12 mouse cellular contexts compared by ENCODE assay signal in genomic region chr2:74736688-74737577, GRCm38 (mm10). TPM values are rescaled to one million over a fixed set of nuclear protein-coding genes. Genes with fewer than 3 reads are reported as not detected.
A peak's percentile ranks its signal among the peaks of the same experiment; 100 is the strongest.
DNase-seq lines count a peak whose midpoint lies in the region; ATAC-seq and TF ChIP-seq lines count a peak whose summit lies in the region.
"Had no signal": no experiment of that assay in that cellular context is flagged by ENCODE, and none has a peak within 500 bp of the region (broad histone marks: within the 10 kb centered on the region; RNA-seq: fewer than 3 reads in every experiment).

No protein-coding gene starts in this region.

- WGBS in kidney, embryonic 14.5 days = 28% methylated on average over 15 of the region's 15 CpGs
- 2% methylated on average over 15 of the region's 15 CpGs for WGBS in embryonic facial prominence, embryonic 13.5 days
- WGBS in hindbrain, postnatal 0 days = 3% methylated on average over 15 of the region's 15 CpGs
- 9% methylated on average over 15 of the region's 15 CpGs for WGBS in neural tube, embryonic 15.5 days

- no peak for TF ChIP-seq CTCF in hindbrain, postnatal 0 days (IDR thresholded peaks at IDR 0.05; ENCODE audit: low read depth)

- DNase-seq in kidney, postnatal 25 days = no peak
- peak; percentile 29 for DNase-seq in hindbrain, postnatal 0 days (ENCODE audit: low spot score)
- DNase-seq in gastrocnemius, adult 18-20 months (ENCODE audit: low spot score) = no peak
- DNase-seq in right cerebral cortex, postnatal 4 days = no peak
- DNase-seq: kidney, adult 18-20 months; lung, postnatal 14 days had no signal

- peaks cover 2% of the 10 kb centered on the region; the same call in 1 of the 2 replicates for H3K27me3 ChIP-seq in kidney, embryonic 14.5 days (ENCODE audit: control insufficient read depth, insufficient read depth, low read length)
- H3K27me3 ChIP-seq in embryonic facial prominence, embryonic 13.5 days = peaks cover 99% of the 10 kb centered on the region
- H3K27me3 ChIP-seq in hindbrain, postnatal 0 days (ENCODE audit: insufficient read depth, low read length) = peaks cover 54% of the 10 kb centered on the region
- H3K27me3 ChIP-seq in neural tube, embryonic 15.5 days (replicated peaks) = no peaks in the 10 kb centered on the region

- peak overlapping the region; percentile 95; the same call in 1 of the 2 replicates for H3K27ac ChIP-seq in kidney, embryonic 14.5 days (ENCODE audit: low read depth, low read length)
- H3K27ac ChIP-seq in embryonic facial prominence, embryonic 13.5 days = no peak overlapping the region
- H3K27ac ChIP-seq in hindbrain, postnatal 0 days = peak overlapping the region; percentile 84
- peak overlapping the region; percentile 91 for H3K27ac ChIP-seq in neural tube, embryonic 15.5 days (replicated peaks)
- H3K27ac ChIP-seq: embryonic facial prominence, embryonic 12.5 days had no signal

- H3K9me3 ChIP-seq in kidney, embryonic 14.5 days (ENCODE audit: control insufficient read depth, low read length) = no peaks in the 10 kb centered on the region
- H3K9me3 ChIP-seq in embryonic facial prominence, embryonic 13.5 days = no peaks in the 10 kb centered on the region
- H3K9me3 ChIP-seq in hindbrain, postnatal 0 days (ENCODE audit: low read length) = no peaks in the 10 kb centered on the region
- no peaks in the 10 kb centered on the region for H3K9me3 ChIP-seq in neural tube, embryonic 15.5 days (replicated peaks)
- H3K9me3 ChIP-seq: embryonic facial prominence, embryonic 12.5 days had no signal

- peak overlapping the region; percentile 67 for H3K9ac ChIP-seq in kidney, embryonic 14.5 days (ENCODE audit: low read depth, low read length)
- no peak overlapping the region for H3K9ac ChIP-seq in embryonic facial prominence, embryonic 13.5 days
- peak overlapping the region; percentile 53 for H3K9ac ChIP-seq in hindbrain, postnatal 0 days (replicated peaks; ENCODE audit: low read length)
- H3K9ac ChIP-seq in neural tube, embryonic 15.5 days (replicated peaks) = peak overlapping the region; percentile 46
- H3K9ac ChIP-seq: embryonic facial prominence, embryonic 12.5 days had no signal

- peak overlapping the region; percentile 74 for H3K4me2 ChIP-seq in kidney, embryonic 14.5 days (replicated peaks; ENCODE audit: low read depth, low read length)
- peak overlapping the region; percentile 46; the same call in 1 of the 2 replicates for H3K4me2 ChIP-seq in embryonic facial prominence, embryonic 13.5 days
- peak overlapping the region; percentile 49 for H3K4me2 ChIP-seq in hindbrain, postnatal 0 days (ENCODE audit: low read depth, low read length)
- H3K4me2 ChIP-seq in neural tube, embryonic 15.5 days = peak overlapping the region; percentile 58

- ATAC-seq in kidney, embryonic 14.5 days (ENCODE audit: low FRiP score, low TSS enrichment) = no peak
- no peak for ATAC-seq in embryonic facial prominence, embryonic 13.5 days (ENCODE audit: insufficient number of reproducible peaks, insufficient read depth, low FRiP score, low TSS enrichment, low read depth)
- ATAC-seq in hindbrain, postnatal 0 days = no peak
- ATAC-seq in neural tube, embryonic 15.5 days (ENCODE audit: low FRiP score) = no peak

- H3K4me3 ChIP-seq in kidney, embryonic 14.5 days (ENCODE audit: low read length) = peak overlapping the region; percentile 34
- peak overlapping the region; percentile 29 for H3K4me3 ChIP-seq in embryonic facial prominence, embryonic 13.5 days
- H3K4me3 ChIP-seq in hindbrain, postnatal 0 days (ENCODE audit: low read length) = peak overlapping the region; percentile 33
- H3K4me3 ChIP-seq in neural tube, embryonic 15.5 days (replicated peaks) = peak overlapping the region; percentile 20
- H3K4me3 ChIP-seq: myocyte had no signal

- H3K36me3 ChIP-seq in kidney, embryonic 14.5 days (ENCODE audit: control insufficient read depth, insufficient read depth, low read length) = no peaks in the 10 kb centered on the region
- H3K36me3 ChIP-seq in embryonic facial prominence, embryonic 13.5 days = no peaks in the 10 kb centered on the region
- no peaks in the 10 kb centered on the region for H3K36me3 ChIP-seq in hindbrain, postnatal 0 days (ENCODE audit: insufficient read depth, low read length)
- no peaks in the 10 kb centered on the region for H3K36me3 ChIP-seq in neural tube, embryonic 15.5 days
- H3K36me3 ChIP-seq: embryonic facial prominence, embryonic 12.5 days had no signal

- peaks cover 70% of the 10 kb centered on the region for H3K4me1 ChIP-seq in kidney, embryonic 14.5 days (ENCODE audit: control insufficient read depth, insufficient read depth, low read length)
- peaks cover 17% of the 10 kb centered on the region for H3K4me1 ChIP-seq in embryonic facial prominence, embryonic 13.5 days
- no peaks in the 10 kb centered on the region for H3K4me1 ChIP-seq in hindbrain, postnatal 0 days (ENCODE audit: insufficient read depth, low read length)
- peaks cover 98% of the 10 kb centered on the region for H3K4me1 ChIP-seq in neural tube, embryonic 15.5 days
- H3K4me1 ChIP-seq: embryonic facial prominence, embryonic 12.5 days had no signal

RNA-seq across cellular contexts. Expression of gene Gm28230, which starts 10.4 kb away (rescaled TPM):
- polyA plus RNA-seq in kidney, embryonic 14.5 days (2014; fragmentation: Nextera tagmentation; extraction: Ambion mirVana) = 2.3 and 4.0 TPM in 2 replicates
- polyA plus RNA-seq in embryonic facial prominence, embryonic 13.5 days (2015; fragmentation: Nextera tagmentation; extraction: Ambion mirVana) = 0.18 TPM in 1 of 2 replicates, not detected in the other
- total RNA-seq in hindbrain, postnatal 0 days (2014; rRNA removed) = 1.3 and 3.5 TPM in 2 replicates
- 0.37 and 0.70 TPM in 2 replicates for polyA plus RNA-seq in hindbrain, postnatal 0 days (2015; fragmentation: Nextera tagmentation; extraction: Ambion mirVana)
- 0.96 and 2.0 TPM in 2 replicates for polyA plus RNA-seq in neural tube, embryonic 15.5 days (2015; fragmentation: Nextera tagmentation; extraction: Ambion mirVana)
- total RNA-seq in gastrocnemius, adult 18-20 months (2021) = under 1 TPM; 0.07 to 0.19 TPM
- total RNA-seq: left cerebral cortex, postnatal 10 days had no signal
- polyA plus RNA-seq: embryonic facial prominence, embryonic 12.5 days; myocyte had no signal

RNA-seq across cellular contexts. Expression of gene Hoxd4, which starts 25.2 kb away (rescaled TPM):
- polyA plus RNA-seq in kidney, embryonic 14.5 days (2014; fragmentation: Nextera tagmentation; extraction: Ambion mirVana) = 6.3 and 18.7 TPM in 2 replicates
- polyA plus RNA-seq in embryonic facial prominence, embryonic 13.5 days (2015; fragmentation: Nextera tagmentation; extraction: Ambion mirVana) = 0.50 TPM in 1 of 2 replicates, not detected in the other
- 13.9 and 18.1 TPM in 2 replicates for total RNA-seq in hindbrain, postnatal 0 days (2014; rRNA removed)
- polyA plus RNA-seq in hindbrain, postnatal 0 days (2015; fragmentation: Nextera tagmentation; extraction: Ambion mirVana) = 1.6 and 1.9 TPM in 2 replicates
- polyA plus RNA-seq in neural tube, embryonic 15.5 days (2015; fragmentation: Nextera tagmentation; extraction: Ambion mirVana) = 4.3 and 4.5 TPM in 2 replicates
- 1 to 10 TPM; 1.0 to 1.3 TPM for total RNA-seq in gastrocnemius, adult 18-20 months (2021)
- total RNA-seq: left cerebral cortex, postnatal 10 days had no signal
- polyA plus RNA-seq: myocyte had no signal

RNA-seq across cellular contexts. Expression of gene Hoxd3, which starts 25.2 kb away (rescaled TPM):
- 12.3 and 12.6 TPM in 2 replicates for polyA plus RNA-seq in kidney, embryonic 14.5 days (2014; fragmentation: Nextera tagmentation; extraction: Ambion mirVana)
- polyA plus RNA-seq in embryonic facial prominence, embryonic 13.5 days (2015; fragmentation: Nextera tagmentation; extraction: Ambion mirVana) = 1.5 and 3.3 TPM in 2 replicates
- total RNA-seq in hindbrain, postnatal 0 days (2014; rRNA removed) = 31.3 and 36.8 TPM in 2 replicates
- polyA plus RNA-seq in hindbrain, postnatal 0 days (2015; fragmentation: Nextera tagmentation; extraction: Ambion mirVana) = 25.2 and 26.3 TPM in 2 replicates
- 14.5 and 29.1 TPM in 2 replicates for polyA plus RNA-seq in neural tube, embryonic 15.5 days (2015; fragmentation: Nextera tagmentation; extraction: Ambion mirVana)
- not detected for total RNA-seq in gastrocnemius, adult 18-20 months (2021)
- total RNA-seq: left cerebral cortex, postnatal 10 days had no signal
- polyA plus RNA-seq: myocyte had no signal

RNA-seq across cellular contexts. Expression of gene Hoxd1, which starts 25.8 kb away (rescaled TPM):
- polyA plus RNA-seq in kidney, embryonic 14.5 days (2014; fragmentation: Nextera tagmentation; extraction: Ambion mirVana) = 1.8 and 1.9 TPM in 2 replicates
- 3.8 and 5.4 TPM in 2 replicates for polyA plus RNA-seq in embryonic facial prominence, embryonic 13.5 days (2015; fragmentation: Nextera tagmentation; extraction: Ambion mirVana)
- 0.26 and 1.7 TPM in 2 replicates for total RNA-seq in hindbrain, postnatal 0 days (2014; rRNA removed)
- 0.43 and 0.46 TPM in 2 replicates for polyA plus RNA-seq in hindbrain, postnatal 0 days (2015; fragmentation: Nextera tagmentation; extraction: Ambion mirVana)
- polyA plus RNA-seq in neural tube, embryonic 15.5 days (2015; fragmentation: Nextera tagmentation; extraction: Ambion mirVana) = 1.7 and 2.1 TPM in 2 replicates
- total RNA-seq in gastrocnemius, adult 18-20 months (2021) = not detected
- polyA plus RNA-seq: myocyte had no signal

RNA-seq across cellular contexts. Expression of gene Hoxd8, which starts 32.5 kb away (rescaled TPM):
- 45.0 and 45.2 TPM in 2 replicates for polyA plus RNA-seq in kidney, embryonic 14.5 days (2014; fragmentation: Nextera tagmentation; extraction: Ambion mirVana)
- polyA plus RNA-seq in embryonic facial prominence, embryonic 13.5 days (2015; fragmentation: Nextera tagmentation; extraction: Ambion mirVana) = 2.5 and 3.7 TPM in 2 replicates
- 0.37 and 9.2 TPM in 2 replicates for total RNA-seq in hindbrain, postnatal 0 days (2014; rRNA removed)
- 0.21 TPM in 1 of 2 replicates, not detected in the other for polyA plus RNA-seq in hindbrain, postnatal 0 days (2015; fragmentation: Nextera tagmentation; extraction: Ambion mirVana)
- 12.4 and 12.5 TPM in 2 replicates for polyA plus RNA-seq in neural tube, embryonic 15.5 days (2015; fragmentation: Nextera tagmentation; extraction: Ambion mirVana)
- 10 to 100 TPM; 32.2 to 40.3 TPM for total RNA-seq in gastrocnemius, adult 18-20 months (2021)
- total RNA-seq: left cerebral cortex, postnatal 10 days had no signal
- polyA plus RNA-seq: myocyte had no signal
